Mouse (Mus musculus) erythroblast, embryonic 14.5 days (primary cell): ENCODE data around the gene Arrdc5. TPM values are rescaled to one million over a fixed set of nuclear protein-coding genes. Genes with fewer than 3 reads are reported as not detected.

ENCODE experiments used
- H3K27me3 ChIP-seq: 2 replicates; pipeline ENCODE4 v1.6.1; 2012; ENCODE audit warnings: inconsistent platforms; ENCODE audit not compliant: control insufficient read depth
- H3K36me3 ChIP-seq: 2 replicates; pipeline ENCODE4 v1.6.1; 2012; ENCODE audit warnings: mild to moderate bottlenecking, inconsistent platforms; ENCODE audit not compliant: control insufficient read depth
- H3K4me1 ChIP-seq: 2 replicates; pipeline ENCODE4 v1.6.1; 2012; ENCODE audit warnings: inconsistent platforms; ENCODE audit not compliant: control insufficient read depth
- H3K4me3 ChIP-seq: replicated peaks from 2 replicates; pipeline ENCODE3; 2012; ENCODE audit warnings: moderate library complexity, mild to moderate bottlenecking, inconsistent platforms
- H3K9me3 ChIP-seq: 2 replicates; pipeline ENCODE4 v1.6.1; 2012; ENCODE audit warnings: low read length, inconsistent platforms, mixed read lengths; ENCODE audit not compliant: control insufficient read depth
- GATA1 ChIP-seq: IDR thresholded peaks from 2 replicates; pipeline ENCODE4 v1.6.1; 2012; ENCODE audit warnings: low read length, inconsistent platforms, mixed read lengths
- TAL1 ChIP-seq: IDR thresholded peaks from 3 replicates; pipeline ENCODE4 v1.6.1; 2012; ENCODE audit warnings: low read length, inconsistent platforms, mixed read lengths
- polyA plus RNA-seq: library from polyadenylated mRNA; stranded (reverse); fragments of >175 nt; gene quantifications from 2 replicates; pipeline ENCODE4 v1.2.3, GENCODE M21; 2012

Arrdc5 gene
- polyA plus RNA-seq, 1 experiment = not detected

DNA sequence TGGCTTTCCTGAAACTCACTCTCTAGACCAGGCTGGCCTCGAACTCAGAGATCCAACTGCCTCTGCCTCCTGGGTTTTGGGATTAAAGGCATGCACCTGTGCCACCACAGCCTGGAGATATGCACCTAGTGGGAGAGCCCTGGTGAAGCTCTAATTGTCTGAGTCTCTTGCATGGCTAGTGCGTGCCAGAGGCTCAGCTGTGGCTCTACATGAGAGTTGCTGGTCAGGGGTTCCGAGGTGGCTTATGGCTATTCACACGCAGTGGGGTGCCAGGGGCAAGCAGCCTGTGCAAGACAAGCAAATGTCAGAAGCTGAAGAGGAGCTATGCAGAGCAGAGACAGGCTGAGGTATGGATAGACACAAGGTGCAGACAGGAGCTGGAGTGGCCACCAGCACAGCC is 45.4 kb downstream of the Arrdc5 start:
- Histone ChIP-seq H3K36me3 (peaks cover 24% of the 10 kb centered on the region), H3K27me3 (no peaks in the 10 kb centered on the region), H3K9me3 (no peaks in the 10 kb centered on the region), H3K4me3 (no peak overlapping the region), H3K4me1 (peaks cover 40% of the 10 kb centered on the region)
- TF ChIP-seq TAL1 (no peak), GATA1 (no peak)

DNA sequence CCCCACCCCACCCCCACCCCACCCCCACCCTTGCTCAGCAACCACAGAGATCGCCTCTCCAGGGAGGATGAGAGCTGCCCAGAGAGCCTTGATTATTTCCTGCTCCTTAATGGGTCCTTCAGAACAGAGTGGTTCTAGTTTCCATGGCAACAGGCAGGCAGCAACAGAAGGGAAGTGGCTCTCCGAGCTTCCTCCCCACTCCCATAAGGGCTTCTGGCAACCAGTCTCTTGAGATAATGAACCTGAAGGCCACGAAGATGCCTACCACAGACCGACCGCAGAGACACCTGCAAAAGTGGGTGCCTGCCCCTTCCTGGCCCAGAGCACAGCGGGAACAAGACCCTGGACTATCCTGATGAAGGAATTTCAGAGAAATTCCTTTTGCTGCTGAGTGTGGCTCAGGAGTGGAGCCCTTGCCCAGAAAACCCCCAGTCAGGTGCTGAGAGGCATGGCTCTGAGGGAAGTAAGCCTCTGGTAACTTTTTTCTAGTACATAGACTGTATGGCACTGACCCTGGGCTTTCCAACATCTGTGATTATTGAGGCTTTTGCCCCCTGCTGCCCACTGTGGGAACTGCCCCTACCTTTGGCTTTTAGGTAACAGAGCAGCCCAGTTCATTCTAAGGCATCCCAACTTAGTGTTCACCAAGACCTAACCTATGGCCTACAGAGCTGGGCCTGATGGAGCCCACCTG is 48.8 kb downstream of the Arrdc5 start:
- Histone ChIP-seq H3K4me3 (no peak overlapping the region), H3K9me3 (no peaks in the 10 kb centered on the region), H3K4me1 (peaks cover 12% of the 10 kb centered on the region), H3K27me3 (peaks cover 5% of the 10 kb centered on the region), H3K36me3 (no peaks in the 10 kb centered on the region)
- TF ChIP-seq GATA1 (no peak), TAL1 (no peak)

DNA sequence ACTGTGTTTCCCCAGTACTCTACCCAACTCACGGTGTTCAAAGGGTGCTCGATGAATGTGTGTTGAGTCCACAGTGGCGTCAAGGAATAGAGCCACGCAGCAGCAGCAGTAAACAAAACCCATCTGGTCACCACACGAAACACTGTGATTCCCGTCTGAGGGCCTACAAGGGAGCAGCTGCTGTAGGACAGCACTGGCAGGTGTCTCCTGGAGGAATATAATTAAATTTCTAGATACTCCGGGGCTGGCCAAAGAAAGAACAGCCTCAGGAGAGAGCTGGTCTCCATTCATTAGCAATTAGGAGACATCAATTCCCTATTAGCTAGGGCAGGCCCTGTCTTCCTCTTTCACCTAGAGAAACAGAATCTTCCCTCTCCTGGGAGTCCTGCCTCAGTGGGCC is 54.5 kb downstream of the Arrdc5 start:
- TF ChIP-seq TAL1 (no peak), GATA1 (no peak)
- H3K4me3 ChIP-seq = no peak overlapping the region
- peaks cover 17% of the 10 kb centered on the region for H3K27me3 ChIP-seq
- H3K4me1 ChIP-seq = peaks cover 2% of the 10 kb centered on the region
- H3K9me3 ChIP-seq = no peaks in the 10 kb centered on the region
- H3K36me3 ChIP-seq = no peaks in the 10 kb centered on the region

Other genes starting within 250 kb of the Arrdc5 start
- 3.4 and 4.0 TPM in 2 replicates for gene Ubxn6, start 225.3 kb downstream of the Arrdc5 start, polyA plus RNA-seq
- gene Hdgfl2, start 220.7 kb downstream of the Arrdc5 start, polyA plus RNA-seq = 35.9 and 38.5 TPM in 2 replicates
- not detected in 2 replicates for gene Plin4, start 190.5 kb downstream of the Arrdc5 start, polyA plus RNA-seq
- not detected in 2 replicates for gene Plin5, start 182.7 kb downstream of the Arrdc5 start, polyA plus RNA-seq
- gene Lrg1, start 178.3 kb downstream of the Arrdc5 start, polyA plus RNA-seq = 0.03 TPM in 1 of 2 replicates, not detected in the other
- 0.05 and 0.06 TPM in 2 replicates for gene Sema6b, start 159.9 kb downstream of the Arrdc5 start, polyA plus RNA-seq
- gene Tnfaip8l1, start 137.8 kb downstream of the Arrdc5 start, polyA plus RNA-seq = 0.07 and 0.10 TPM in 2 replicates
- gene Mydgf, start 116.4 kb downstream of the Arrdc5 start, polyA plus RNA-seq = 1.7 and 1.8 TPM in 2 replicates
- gene Dpp9, start 81.4 kb downstream of the Arrdc5 start, polyA plus RNA-seq = 5.6 and 6.1 TPM in 2 replicates
- 0.64 and 0.80 TPM in 2 replicates for gene Fem1a, start 43.5 kb downstream of the Arrdc5 start, polyA plus RNA-seq
- gene Ticam1, start 23.5 kb downstream of the Arrdc5 start, polyA plus RNA-seq = 0.90 and 0.96 TPM in 2 replicates
- gene Plin3, start 7.4 kb downstream of the Arrdc5 start, polyA plus RNA-seq = 0.86 and 1.3 TPM in 2 replicates
- 30.4 and 30.5 TPM in 2 replicates for gene Uhrf1, start 3.0 kb upstream of the Arrdc5 start, polyA plus RNA-seq
- 1.1 and 2.2 TPM in 2 replicates for gene Kdm4b, start 25.8 kb upstream of the Arrdc5 start, polyA plus RNA-seq
- gene Ptprs, start 176.2 kb upstream of the Arrdc5 start, polyA plus RNA-seq = 0.33 and 0.44 TPM in 2 replicates
- gene Znrf4, start 212.1 kb upstream of the Arrdc5 start, polyA plus RNA-seq = not detected in 2 replicates